Mouse (Mus musculus) spleen, adult 2 months (tissue): ENCODE data around the gene Prelid1.
A peak's percentile ranks its signal among the peaks of the same experiment; 100 is the strongest.

Experiments
- CTCF ChIP-seq: fragments of 200-500 bp; IDR thresholded peaks from 2 replicates; pipeline ENCODE4 v1.5.1; 2011; ENCODE audit warnings: mild to moderate bottlenecking, inconsistent platforms; ENCODE audit not compliant: insufficient read depth, insufficient read length, insufficient replicate concordance; ENCODE audit errors: extremely low read depth
- POLR2A ChIP-seq: fragments of 200-500 bp; IDR thresholded peaks from 2 replicates; pipeline ENCODE4 v1.6.1; 2011; ENCODE audit warnings: low read depth, low read length, inconsistent platforms

GRCm38 (mm10) chr13:55369531-55370114, 49.3 kb downstream of the Prelid1 start, which contains the start of gene Rgs14:
- TF ChIP-seq POLR2A (peak; percentile 75), CTCF (no peak)
